Mouse (Mus musculus) liver, embryonic 12.5 days (tissue): ENCODE data around the gene Fbln1. TPM values are rescaled to one million over a fixed set of nuclear protein-coding genes. Genes with fewer than 3 reads are reported as not detected.
"Not testable (repeated sequence)": the region's sequence is repeated elsewhere in the genome, so short reads cannot be mapped to it uniquely, and the experiment has no call there.

Experiments
- ATAC-seq: fragments of 200-750 bp; cut with Nextera tagmentation; 2 replicates; pipeline ENCODE4 v1.8.0; 2017; ENCODE audit warnings: moderate number of reproducible peaks, mild to moderate bottlenecking, moderate library complexity
- H3K27ac ChIP-seq: fragments of 300-500 bp; sonication (generic); 2 replicates; pipeline ENCODE4 v1.5.1; 2016; ENCODE audit warnings: mild to moderate bottlenecking
- H3K27me3 ChIP-seq: fragments of 300-500 bp; sonication (generic); replicated peaks from 2 replicates; pipeline ENCODE4 v1.6.1; 2016; ENCODE audit warnings: mild to moderate bottlenecking, moderate library complexity
- H3K36me3 ChIP-seq: fragments of 300-500 bp; sonication (generic); 2 replicates; pipeline ENCODE4 v1.6.1; 2016; ENCODE audit warnings: mild to moderate bottlenecking, moderate library complexity
- H3K4me1 ChIP-seq: fragments of 300-500 bp; sonication (generic); 2 replicates; pipeline ENCODE4 v1.6.1; 2016
- H3K4me2 ChIP-seq: fragments of 300-500 bp; sonication (generic); 2 replicates; pipeline ENCODE4 v1.6.1; 2016; ENCODE audit warnings: mild to moderate bottlenecking, moderate library complexity
- H3K4me3 ChIP-seq: fragments of 300-500 bp; sonication (generic); 2 replicates; pipeline ENCODE4 v1.5.1; 2016; ENCODE audit warnings: mild to moderate bottlenecking, moderate library complexity
- H3K9ac ChIP-seq: fragments of 300-500 bp; sonication (generic); 2 replicates; pipeline ENCODE4 v1.6.1; 2016; ENCODE audit warnings: mild to moderate bottlenecking, moderate library complexity
- H3K9me3 ChIP-seq: fragments of 300-500 bp; sonication (generic); replicated peaks from 2 replicates; pipeline ENCODE4 v1.6.1; 2016; ENCODE audit warnings: mild to moderate bottlenecking, moderate library complexity
- WGBS: fragments of 180-500 bp; shearing (Covaris S2); methylation state at CpG from one replicate; pipeline ENCODE4 v1.1.7; 2016; ENCODE audit not compliant: insufficient replicate concordance; 5-methylcytosine and 5-hydroxymethylcytosine counted together
- polyA plus RNA-seq: library from polyadenylated mRNA; unstranded; fragments of >200 nt; fragmentation: Nextera tagmentation; extraction: Ambion mirVana; gene quantifications from 2 replicates; pipeline ENCODE4 v1.2.1, GENCODE M21; 2016

Fbln1 gene
- polyA plus RNA-seq, 1 experiment from 2014 or later, result 18.1 TPM

DNA sequence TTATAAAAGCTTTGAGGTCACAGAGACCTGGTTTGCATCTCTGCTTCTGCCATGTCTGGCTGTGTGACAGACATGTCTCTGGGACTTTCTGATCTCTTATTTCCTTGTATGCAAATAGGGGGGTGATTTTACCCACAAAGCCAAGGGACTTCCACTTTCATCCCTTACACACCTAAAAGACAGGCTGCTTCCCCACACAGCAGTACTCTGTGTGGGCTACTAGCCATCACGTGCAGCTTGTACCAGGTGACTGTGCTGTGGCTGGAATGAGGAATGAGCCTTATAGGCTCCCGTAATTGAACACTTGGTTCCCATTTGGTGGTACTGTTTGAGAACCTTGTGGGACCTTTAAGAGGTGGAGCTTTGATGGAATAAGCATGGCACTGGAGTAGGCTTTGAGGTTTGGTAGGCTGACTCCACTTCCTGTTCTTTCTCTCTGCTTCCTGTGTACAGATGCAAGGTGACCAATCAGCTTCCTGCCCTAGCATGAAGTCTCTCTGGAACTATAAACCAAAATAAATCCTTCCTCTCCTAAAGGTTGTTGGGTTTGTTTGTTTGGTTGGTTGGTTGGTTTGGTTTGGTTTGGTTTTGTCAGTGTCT lies 101.4 kb downstream of the Fbln1 start:
- no peak overlapping the region for H3K4me2 ChIP-seq
- no peak for ATAC-seq
- H3K27ac ChIP-seq, result no peak overlapping the region
- H3K4me3 ChIP-seq, result no peak overlapping the region
- H3K9me3 ChIP-seq, result no peaks in the 10 kb centered on the region; the same call in 1 of the 2 replicates
- H3K27me3 ChIP-seq, result no peaks in the 10 kb centered on the region
- H3K9ac ChIP-seq, result no peak overlapping the region
- H3K4me1 ChIP-seq, result no peaks in the 10 kb centered on the region
- H3K36me3 ChIP-seq, result no peaks in the 10 kb centered on the region
- 76% methylated on average over 2 of the region's 2 CpGs for WGBS

DNA sequence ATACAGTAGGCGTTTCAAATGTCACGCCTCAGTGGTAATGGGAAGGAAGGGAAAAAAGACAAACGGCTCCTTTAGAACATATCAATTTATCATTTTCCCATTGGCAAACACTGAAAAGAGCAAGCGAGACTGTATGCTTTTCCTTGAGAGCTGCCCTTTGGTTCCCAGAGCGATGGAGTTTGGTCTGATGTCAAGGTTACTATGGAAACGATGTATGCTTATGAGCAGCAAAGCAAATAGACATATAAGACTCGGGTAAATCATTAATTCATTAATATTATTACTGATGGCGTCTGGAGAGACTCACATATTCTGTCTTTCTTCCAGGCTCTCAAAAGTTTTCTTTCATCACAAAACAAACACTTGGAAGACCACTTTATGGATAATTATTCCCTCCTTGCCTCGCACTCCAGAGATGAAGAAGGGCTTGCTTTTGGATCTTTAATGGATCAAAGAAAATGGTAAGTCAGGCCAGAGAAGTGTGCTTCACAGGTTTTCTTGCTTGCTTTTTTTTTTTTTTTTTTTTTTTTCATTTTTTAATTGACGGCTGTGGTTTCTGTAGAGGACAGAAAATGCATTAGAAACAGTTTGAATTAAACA lies 105.4 kb downstream of the Fbln1 start:
- H3K27ac ChIP-seq, result no peak overlapping the region
- 61% methylated on average over 10 of the region's 10 CpGs for WGBS
- H3K9me3 ChIP-seq, result no peaks in the 10 kb centered on the region; the same call in 1 of the 2 replicates
- H3K36me3 ChIP-seq, result no peaks in the 10 kb centered on the region
- H3K27me3 ChIP-seq, result peaks cover 9% of the 10 kb centered on the region; the same call in 1 of the 2 replicates
- no peak overlapping the region for H3K4me2 ChIP-seq
- no peaks in the 10 kb centered on the region for H3K4me1 ChIP-seq
- no peak overlapping the region for H3K4me3 ChIP-seq
- no peak overlapping the region for H3K9ac ChIP-seq
- no peak for ATAC-seq

DNA sequence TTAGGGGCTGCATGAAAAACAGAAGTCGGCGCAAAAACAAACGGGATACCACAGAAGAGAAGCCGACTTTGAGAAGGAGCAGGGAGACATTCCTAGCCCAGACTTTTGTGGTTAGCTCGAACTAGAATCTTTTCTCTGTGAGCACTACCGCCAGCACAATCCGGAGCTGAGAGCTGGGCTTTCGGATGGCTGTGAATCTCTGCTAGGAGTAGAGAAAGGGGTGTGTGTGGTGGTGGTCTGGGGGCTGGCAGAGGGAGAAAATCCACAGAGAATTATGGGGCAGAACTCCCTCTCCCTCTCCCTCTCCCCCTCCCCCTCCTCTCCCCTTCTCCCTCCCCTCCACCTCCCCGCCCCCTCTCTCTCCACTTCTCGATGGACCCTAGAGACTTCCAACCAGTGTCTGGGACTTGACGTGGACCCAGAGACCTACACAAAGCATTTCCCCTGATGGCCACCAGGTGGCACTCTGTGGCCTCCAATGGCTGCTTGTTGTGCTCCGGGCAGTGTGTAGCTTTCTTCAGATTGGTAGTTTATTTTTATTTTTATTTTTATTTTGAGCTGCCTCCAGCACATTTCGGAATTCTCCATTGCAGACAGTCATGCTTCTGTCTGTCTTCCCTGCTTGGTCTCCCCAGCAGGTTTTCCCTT lies 109.8 kb downstream of the Fbln1 start:
- H3K27me3 ChIP-seq, result peaks cover 14% of the 10 kb centered on the region; the same call in 1 of the 2 replicates
- ATAC-seq, result no peak
- H3K36me3 ChIP-seq, result no peaks in the 10 kb centered on the region
- H3K4me3 ChIP-seq, result no peak overlapping the region
- H3K4me1 ChIP-seq, result no peaks in the 10 kb centered on the region
- 42% methylated on average over 11 of the region's 13 CpGs for WGBS
- no peak overlapping the region for H3K9ac ChIP-seq
- H3K27ac ChIP-seq, result no peak overlapping the region
- no peak overlapping the region for H3K4me2 ChIP-seq
- no peaks in the 10 kb centered on the region for H3K9me3 ChIP-seq

DNA sequence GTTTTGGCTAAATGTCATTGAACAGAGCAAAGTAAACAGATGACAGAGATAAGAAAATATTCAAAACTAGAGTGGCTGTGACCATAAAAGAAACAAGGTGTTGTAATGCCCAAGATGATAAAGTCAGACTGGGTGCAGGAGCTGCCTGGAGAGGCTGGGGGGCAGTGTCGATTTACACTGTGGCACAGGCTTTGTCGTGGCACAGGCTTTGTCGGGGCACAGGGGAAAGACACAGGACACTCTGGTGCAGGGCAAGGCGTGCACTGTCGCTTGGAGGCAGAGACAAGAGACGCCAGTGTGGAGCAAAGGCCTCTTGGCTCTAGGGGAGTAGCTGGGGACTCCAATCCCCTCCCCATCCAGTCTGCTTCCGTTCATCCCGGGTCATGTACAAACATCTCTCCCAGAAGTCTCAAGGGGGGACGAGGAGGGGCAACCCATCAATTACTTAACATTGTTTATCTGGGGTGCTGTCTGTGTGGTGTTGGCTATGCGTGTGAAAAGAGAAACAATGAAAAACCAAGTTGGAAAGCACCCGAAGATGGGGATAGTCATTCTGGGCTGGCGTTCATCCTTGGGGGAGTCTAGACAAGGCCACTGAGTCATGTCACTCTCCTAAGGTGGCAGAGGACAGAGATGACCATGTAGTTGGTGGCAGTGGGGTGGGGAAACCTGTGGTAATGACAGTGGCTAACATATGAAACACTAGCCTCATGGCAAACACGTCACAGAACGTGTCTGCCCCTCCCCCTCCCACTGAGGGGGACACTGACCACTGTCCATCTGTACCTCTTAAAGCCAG lies 110.8 kb downstream of the Fbln1 start:
- Histone ChIP-seq H3K36me3 (no peaks in the 10 kb centered on the region), H3K27ac (no peak overlapping the region), H3K9me3 (no peaks in the 10 kb centered on the region), H3K4me2 (no peak overlapping the region), H3K4me1 (no peaks in the 10 kb centered on the region), H3K4me3 (no peak overlapping the region), H3K9ac (no peak overlapping the region), H3K27me3 (peaks cover 14% of the 10 kb centered on the region; the same call in 1 of the 2 replicates)
- WGBS, result 48% methylated on average over 14 of the region's 14 CpGs
- ATAC-seq, result no peak

DNA sequence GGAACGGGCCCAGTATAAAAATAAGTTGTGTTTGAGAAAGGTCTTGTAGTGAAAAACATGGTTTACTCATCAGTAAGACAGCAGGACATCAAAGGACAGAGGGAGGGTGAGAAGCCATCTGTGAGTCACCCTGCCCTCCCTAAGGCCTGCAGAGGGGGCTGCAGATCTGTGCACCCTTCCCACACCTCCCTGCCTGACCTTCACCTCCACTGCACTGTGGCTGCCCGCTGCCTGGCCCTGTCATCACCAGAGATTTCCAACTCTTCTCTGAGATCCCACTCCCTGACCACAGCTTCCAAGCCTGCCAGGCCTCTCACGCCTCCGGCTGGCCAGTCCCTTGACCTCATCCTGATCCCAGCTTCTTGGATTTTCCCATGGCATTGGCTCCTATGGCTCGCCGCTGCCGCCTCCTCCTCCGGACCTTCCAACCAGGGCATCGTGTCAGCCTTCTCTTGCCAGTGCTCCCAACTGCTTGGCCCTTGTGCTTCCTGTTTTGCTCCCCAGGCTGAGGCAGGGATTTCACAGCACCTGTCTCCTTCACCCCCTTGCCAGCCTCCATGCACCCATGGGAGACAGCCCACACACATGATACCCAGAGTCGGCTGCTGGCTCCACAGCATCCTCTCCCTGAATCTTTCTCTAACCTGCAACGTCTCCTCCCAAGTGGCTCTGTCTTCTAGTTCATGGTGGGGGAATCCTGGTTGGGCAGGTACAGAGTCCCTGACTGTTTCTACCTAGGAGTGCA lies 114.3 kb downstream of the Fbln1 start:
- Histone ChIP-seq H3K36me3 (no peaks in the 10 kb centered on the region), H3K4me1 (no peaks in the 10 kb centered on the region), H3K27ac (no peak overlapping the region), H3K9me3 (no peaks in the 10 kb centered on the region), H3K9ac (no peak overlapping the region), H3K4me2 (no peak overlapping the region), H3K4me3 (no peak overlapping the region), H3K27me3 (peaks cover 10% of the 10 kb centered on the region; the same call in 1 of the 2 replicates)
- WGBS, result 59% methylated on average over 11 of the region's 11 CpGs
- no peak for ATAC-seq

DNA sequence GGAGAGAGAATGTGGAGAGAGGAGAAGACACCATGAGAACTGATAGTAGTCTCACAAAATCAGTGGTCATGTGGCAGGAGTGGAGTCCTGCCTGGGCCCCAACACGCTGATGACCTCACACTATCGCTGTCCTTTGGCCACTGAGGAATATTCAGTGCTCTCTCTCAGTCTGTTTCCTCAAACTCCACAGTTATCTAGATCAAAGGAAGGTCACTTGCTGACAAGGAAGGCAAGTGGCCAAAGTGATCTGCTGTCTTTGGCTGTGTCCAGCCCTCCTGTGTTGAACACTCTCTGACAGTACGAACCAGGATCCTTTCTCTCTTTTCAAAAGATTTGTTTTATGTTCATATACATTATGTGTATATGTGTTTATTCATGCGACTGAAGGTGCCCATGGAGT lies 117.5 kb downstream of the Fbln1 start:
- Histone ChIP-seq H3K4me2 (no peak overlapping the region), H3K27ac (no peak overlapping the region), H3K36me3 (no peaks in the 10 kb centered on the region), H3K9me3 (no peaks in the 10 kb centered on the region), H3K9ac (no peak overlapping the region), H3K27me3 (no peaks in the 10 kb centered on the region), H3K4me3 (no peak overlapping the region), H3K4me1 (peaks cover 6% of the 10 kb centered on the region)
- WGBS, result 66% methylated on average over 4 of the region's 4 CpGs
- ATAC-seq, result no peak

DNA sequence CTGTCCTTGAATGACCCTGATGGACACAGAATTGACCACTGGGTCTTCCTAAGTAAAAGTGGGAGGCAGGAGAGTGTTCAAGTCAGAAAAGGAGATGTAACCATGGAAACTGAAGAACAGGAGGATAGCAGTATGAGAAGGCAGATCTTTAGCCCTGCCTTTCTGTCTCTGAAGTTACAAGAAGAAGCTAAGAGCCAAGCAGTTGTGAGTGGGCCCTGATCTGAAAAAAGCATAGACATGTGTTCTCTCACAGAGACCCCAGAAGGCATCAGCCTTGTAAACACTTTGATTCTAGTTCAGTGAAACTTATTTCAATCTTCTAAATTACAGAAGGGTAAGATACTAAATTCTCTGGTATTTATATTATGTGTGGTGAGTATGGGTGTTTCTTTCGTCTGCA lies 118.7 kb downstream of the Fbln1 start:
- no peak overlapping the region for H3K27ac ChIP-seq
- 72% methylated on average over 1 of the region's 1 CpGs for WGBS
- no peaks in the 10 kb centered on the region for H3K9me3 ChIP-seq
- H3K36me3 ChIP-seq, result no peaks in the 10 kb centered on the region
- peaks cover 6% of the 10 kb centered on the region for H3K4me1 ChIP-seq
- no peak overlapping the region for H3K4me2 ChIP-seq
- ATAC-seq, result no peak
- H3K27me3 ChIP-seq, result no peaks in the 10 kb centered on the region
- H3K9ac ChIP-seq, result no peak overlapping the region
- H3K4me3 ChIP-seq, result no peak overlapping the region

DNA sequence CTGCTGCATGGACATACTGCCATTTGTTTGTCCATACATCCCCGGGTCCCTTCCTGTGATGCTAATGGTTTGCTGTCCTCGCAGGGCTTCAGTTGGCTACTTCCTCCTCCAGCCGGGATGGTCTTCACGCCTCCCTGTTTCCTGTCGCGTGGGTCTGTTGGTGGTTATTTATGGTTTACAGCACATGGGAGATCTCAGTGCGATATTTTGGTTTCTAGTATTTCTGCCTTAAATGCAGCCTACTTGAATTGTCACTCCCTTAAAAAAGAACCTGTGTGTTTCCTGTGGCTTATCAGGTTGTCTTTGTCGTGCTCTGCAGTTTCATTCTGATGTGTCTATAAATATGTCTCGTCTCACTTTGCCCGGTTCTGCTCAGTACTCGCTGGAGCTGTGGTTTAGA lies 122.1 kb downstream of the Fbln1 start:
- Histone ChIP-seq H3K27ac (no peak overlapping the region), H3K9me3 (no peaks in the 10 kb centered on the region), H3K4me3 (no peak overlapping the region), H3K36me3 (no peaks in the 10 kb centered on the region), H3K4me1 (peaks cover 10% of the 10 kb centered on the region), H3K4me2 (peak overlapping the region; percentile 16; the same call in 1 of the 2 replicates), H3K27me3 (no peaks in the 10 kb centered on the region), H3K9ac (no peak overlapping the region)
- 10% methylated on average over 11 of the region's 11 CpGs for WGBS
- no peak for ATAC-seq

DNA sequence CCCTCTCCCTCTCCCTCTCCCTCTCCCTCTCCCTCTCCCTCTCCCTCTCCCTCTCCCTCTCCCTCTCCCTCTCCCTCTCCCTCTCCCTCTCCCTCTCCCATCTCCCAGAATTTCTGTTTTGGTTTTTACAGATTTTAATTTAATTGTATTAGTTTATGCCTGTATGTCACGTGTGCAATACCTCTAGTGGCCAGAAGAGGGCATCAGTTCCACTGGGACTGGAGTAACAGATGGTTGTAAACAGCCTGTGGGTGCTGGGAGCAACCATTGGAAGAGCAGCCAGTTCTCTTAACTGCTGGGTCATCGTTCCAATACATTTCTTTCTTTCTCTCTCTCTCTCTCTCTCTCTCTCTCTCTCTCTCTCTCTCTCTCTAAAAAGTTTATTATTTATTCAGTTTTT lies 122.7 kb downstream of the Fbln1 start:
- not testable (repeated sequence) for ATAC-seq, H3K9ac ChIP-seq, H3K4me3 ChIP-seq, H3K4me2 ChIP-seq, H3K4me1 ChIP-seq, H3K9me3 ChIP-seq, H3K27ac ChIP-seq, H3K36me3 ChIP-seq, H3K27me3 ChIP-seq
- 68% methylated on average over 2 of the region's 2 CpGs for WGBS

DNA sequence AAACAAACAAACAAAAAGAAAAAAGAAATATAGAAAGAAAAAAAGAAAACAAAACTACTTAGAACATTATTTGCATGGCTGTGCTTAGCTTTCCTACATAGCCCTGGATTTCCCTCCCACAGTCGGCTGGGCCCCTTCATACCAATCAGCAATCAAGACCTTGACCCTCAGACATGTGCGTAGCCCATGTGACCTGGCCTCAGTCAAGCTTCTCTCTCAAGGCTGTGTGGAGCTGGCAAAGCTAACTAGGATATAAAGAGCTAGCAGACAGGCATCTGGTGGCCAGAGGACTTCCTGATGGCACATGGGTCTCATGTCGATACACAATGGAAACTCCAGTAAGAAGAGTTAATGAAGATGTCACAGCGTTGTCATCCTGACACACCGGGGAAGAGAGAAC lies 123.3 kb downstream of the Fbln1 start:
- ATAC-seq, result no peak
- H3K9me3 ChIP-seq, result no peaks in the 10 kb centered on the region
- H3K27me3 ChIP-seq, result no peaks in the 10 kb centered on the region
- H3K4me1 ChIP-seq, result peaks cover 10% of the 10 kb centered on the region
- H3K9ac ChIP-seq, result no peak overlapping the region
- no peak overlapping the region for H3K4me2 ChIP-seq
- peak overlapping the region; percentile 45 for H3K27ac ChIP-seq
- no peaks in the 10 kb centered on the region for H3K36me3 ChIP-seq
- WGBS, result 79% methylated on average over 5 of the region's 5 CpGs
- H3K4me3 ChIP-seq, result no peak overlapping the region

DNA sequence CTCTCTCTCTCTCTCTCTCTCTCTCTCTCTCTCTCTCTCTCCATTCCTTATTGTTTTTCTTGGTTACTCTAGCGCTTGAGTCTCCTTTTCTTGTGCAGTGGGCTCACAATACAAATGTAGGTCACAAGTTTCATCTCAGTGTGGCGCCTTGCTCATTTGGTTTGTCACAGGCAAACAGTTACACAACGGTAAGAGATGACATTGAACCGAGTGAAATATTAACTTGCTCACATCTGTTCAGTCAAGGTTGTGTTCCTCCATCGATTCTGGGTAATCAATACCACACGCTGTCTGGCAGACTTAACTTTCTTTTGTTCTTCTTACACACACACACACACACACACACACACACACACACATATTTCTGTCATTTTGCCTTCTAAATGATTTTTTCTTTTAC lies 124.3 kb downstream of the Fbln1 start:
- H3K4me2 ChIP-seq, result no peak overlapping the region

More for the DNA sequence above, 124.3 kb downstream of the Fbln1 start:
- no peak for ATAC-seq
- no peaks in the 10 kb centered on the region for H3K9me3 ChIP-seq
- no peaks in the 10 kb centered on the region for H3K36me3 ChIP-seq
- 64% methylated on average over 6 of the region's 6 CpGs for WGBS
- no peak overlapping the region for H3K9ac ChIP-seq
- H3K27me3 ChIP-seq, result no peaks in the 10 kb centered on the region
- H3K4me1 ChIP-seq, result peaks cover 10% of the 10 kb centered on the region
- no peak overlapping the region for H3K27ac ChIP-seq
- H3K4me3 ChIP-seq, result no peak overlapping the region
